Mouse (Mus musculus) right cerebral cortex, postnatal 10 days (tissue): Measurements from ENCODE around the gene Flvcr2.

ENCODE experiments used
- DNase-seq, 2 experiments: peaks; one replicate each; pipeline ENCODE4 v3.0.0; 2021; ENCODE audit warnings: low spot score in 2 of 2

Flvcr2 gene

DNA sequence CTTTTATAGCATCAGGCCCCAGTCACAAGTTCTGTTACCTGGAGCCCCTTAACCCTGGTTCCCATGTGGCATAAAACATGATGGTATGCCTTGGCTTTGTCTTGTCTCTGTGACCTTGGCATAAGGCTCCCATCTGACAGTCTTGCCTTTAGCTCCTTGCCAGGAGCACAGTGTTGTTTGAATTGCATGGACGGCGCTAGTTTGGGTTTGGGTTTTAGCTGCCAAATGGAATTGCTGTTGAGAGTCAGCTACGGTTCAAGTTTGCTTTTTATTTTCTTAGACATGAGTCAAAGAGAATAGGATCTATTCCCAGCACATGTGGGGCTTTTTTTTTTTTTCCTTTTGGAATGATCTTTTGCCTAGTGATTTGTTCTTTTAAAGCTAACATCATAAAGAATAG is 112.8 kb downstream of the Flvcr2 start:
- no peak for DNase-seq

DNA sequence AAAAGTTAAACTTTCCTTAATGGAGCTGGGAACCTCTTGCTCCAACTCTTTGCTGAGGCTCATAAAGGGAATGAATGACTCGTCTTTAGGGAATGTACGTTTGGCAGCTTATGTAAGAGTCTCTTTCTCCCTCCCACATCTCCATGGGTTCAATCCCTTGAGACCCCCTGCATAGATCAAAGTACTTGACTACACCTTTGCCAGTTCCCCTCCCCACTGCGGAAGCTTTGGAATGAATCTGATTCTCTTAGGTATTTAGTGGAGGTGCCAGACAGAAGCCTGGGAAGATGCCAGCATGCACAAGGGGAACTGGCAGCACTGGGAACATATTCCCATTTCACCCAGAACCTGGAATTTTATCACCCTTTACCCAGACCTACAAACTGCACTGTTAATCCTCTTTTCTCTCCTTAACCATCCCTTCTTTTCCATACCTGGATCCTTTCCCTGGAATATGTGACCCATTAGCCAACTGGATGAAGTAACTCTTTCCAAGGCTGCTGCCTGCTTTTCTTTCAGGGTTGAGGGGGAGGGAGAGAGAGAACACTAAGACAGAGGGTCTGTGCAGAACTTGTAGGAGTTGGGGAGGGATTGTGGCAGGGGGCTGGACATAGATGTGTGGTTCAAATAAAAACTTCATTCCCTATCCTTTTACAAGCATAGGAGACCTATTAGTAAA is 113.3 kb downstream of the Flvcr2 start:
- DNase-seq, result peak in 1 of 2 experiments; percentile 32

DNA sequence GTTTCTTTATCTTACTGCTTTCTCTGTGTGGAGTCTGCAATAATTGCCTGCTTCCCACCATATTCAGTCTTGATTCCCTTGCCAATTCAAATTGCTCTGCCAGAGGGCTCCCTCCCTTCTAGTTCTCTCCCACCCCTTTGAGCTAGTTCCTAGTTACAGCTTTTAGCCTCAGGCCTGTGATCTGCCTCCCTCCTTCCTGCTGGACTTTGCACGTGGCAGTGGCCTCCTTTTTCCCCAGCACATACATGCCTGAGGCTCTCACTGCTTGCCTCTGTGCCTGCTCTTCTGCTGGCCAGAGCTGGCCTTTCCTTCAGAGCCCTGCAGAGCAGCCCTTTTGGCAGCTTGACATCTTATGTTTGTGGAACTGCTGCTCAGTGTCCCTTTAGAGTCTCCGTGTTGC is 116.2 kb downstream of the Flvcr2 start:
- DNase-seq, result peak; percentile 36 to 38
